Mouse (Mus musculus) liver, adult 2 months (tissue): Measurements from ENCODE around the gene Hist1h2ac.

Source experiments
- CTCF ChIP-seq: fragments of 200-500 bp; IDR thresholded peaks from 2 replicates; pipeline ENCODE4 v1.5.1; 2011; ENCODE audit warnings: low read depth, low read length, control low read depth
- POLR2A ChIP-seq: fragments of 200-500 bp; IDR thresholded peaks from 2 replicates; pipeline ENCODE4 v1.6.1; 2011; ENCODE audit warnings: low read length, control low read depth; ENCODE audit not compliant: insufficient read depth; ENCODE audit errors: extremely low read depth

DNA sequence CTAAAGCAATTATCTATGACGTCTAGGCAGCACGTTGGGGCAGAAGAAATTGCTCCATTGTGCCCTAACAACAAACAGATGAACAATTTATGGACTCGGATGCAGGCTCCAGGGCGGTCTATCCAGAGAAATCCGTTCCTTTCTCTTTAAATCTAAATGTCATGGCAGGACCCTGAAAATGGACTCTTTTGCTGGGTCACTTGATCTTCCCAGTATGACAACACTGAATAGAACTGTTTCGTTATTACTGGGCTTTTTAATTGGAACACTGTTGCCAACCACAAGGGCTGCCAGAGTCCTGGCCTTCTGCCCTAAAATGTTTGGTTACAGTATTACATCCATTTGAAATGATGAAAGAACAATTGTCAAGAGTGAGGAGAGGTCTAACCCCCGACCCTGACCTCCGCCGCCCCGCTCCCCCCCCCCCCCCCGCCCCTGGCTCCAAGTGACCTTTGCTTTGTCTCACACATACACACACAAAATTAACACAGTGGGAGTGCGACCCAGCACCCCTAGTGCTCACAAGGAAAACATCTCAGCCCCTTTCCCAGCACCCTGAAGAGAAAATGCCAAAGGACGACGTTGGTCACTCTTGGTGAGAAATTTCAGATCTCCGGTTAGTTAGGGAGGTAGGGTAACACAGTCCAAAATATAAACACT is 26.1 kb upstream of the Hist1h2ac start:
- TF ChIP-seq POLR2A (no peak), CTCF (no peak)
